Mouse (Mus musculus): ENCODE measurements around the gene Usp42. TPM values are rescaled to one million over a fixed set of nuclear protein-coding genes. Genes with fewer than 3 reads are reported as not detected.

The Usp42 gene
- total RNA-seq, 1 experiment from 2014 or later = 17.9 TPM

- DNase-seq = no peak
Observed at GRCm38 (mm10) chr5:143690392-143690791, 41.7 kb downstream of the Usp42 start.

- no peak for DNase-seq
Observed at GRCm38 (mm10) chr5:143687589-143687988, 44.5 kb downstream of the Usp42 start.

GRCm38 (mm10) chr5:143686456-143686855 lies 45.6 kb downstream of the Usp42 start:
- DNase-seq = no peak

GRCm38 (mm10) chr5:143684911-143685390 lies 47.1 kb downstream of the Usp42 start:
- no peak for DNase-seq

- no peak for DNase-seq
Observed at GRCm38 (mm10) chr5:143683696-143684095, 48.4 kb downstream of the Usp42 start.

GRCm38 (mm10) chr5:143679654-143680053 lies 52.4 kb downstream of the Usp42 start:
- DNase-seq = no peak

GRCm38 (mm10) chr5:143678634-143679271 lies 53.3 kb downstream of the Usp42 start:
- DNase-seq = no peak

GRCm38 (mm10) chr5:143677363-143677762 lies 54.7 kb downstream of the Usp42 start:
- no peak for DNase-seq

- no peak for DNase-seq
Observed at GRCm38 (mm10) chr5:143676218-143676985, 55.7 kb downstream of the Usp42 start.

GRCm38 (mm10) chr5:143674576-143674975 lies 57.5 kb downstream of the Usp42 start:
- DNase-seq = no peak

- DNase-seq = no peak
Observed at GRCm38 (mm10) chr5:143670740-143671415, 61.2 kb downstream of the Usp42 start.

GRCm38 (mm10) chr5:143669839-143670238 lies 62.2 kb downstream of the Usp42 start:
- no peak for DNase-seq

- DNase-seq = peak; percentile 38
Observed at GRCm38 (mm10) chr5:143669393-143669792, 62.7 kb downstream of the Usp42 start.

- DNase-seq = no peak
Observed at GRCm38 (mm10) chr5:143668884-143669283, 63.2 kb downstream of the Usp42 start.

- no peak for DNase-seq
Observed at GRCm38 (mm10) chr5:143666015-143666414, 66.1 kb downstream of the Usp42 start.

- no peak for DNase-seq
Observed at GRCm38 (mm10) chr5:143665561-143665960, 66.5 kb downstream of the Usp42 start.

GRCm38 (mm10) chr5:143663074-143663687 lies 68.9 kb downstream of the Usp42 start:
- no peak for DNase-seq

Other genes with a start within 250 kb of the Usp42 start
- 358 and 372 TPM in 2 replicates for gene Rac1, start 204.2 kb downstream of the Usp42 start, total RNA-seq (2021)
- gene Cyth3, start 109.8 kb downstream of the Usp42 start, total RNA-seq (2021) = 156 and 193 TPM in 2 replicates
- gene Eif2ak1, start 85.5 kb upstream of the Usp42 start, total RNA-seq (2021) = 32.2 and 42.0 TPM in 2 replicates
- 0.21 TPM in 1 of 2 replicates, not detected in the other for gene Ankrd61, start 165.4 kb upstream of the Usp42 start, total RNA-seq (2021)
- 38.3 and 44.5 TPM in 2 replicates for gene Aimp2, start 177.6 kb upstream of the Usp42 start, total RNA-seq (2021)
- gene Pms2, start 177.7 kb upstream of the Usp42 start, total RNA-seq (2021) = 9.4 and 11.0 TPM in 2 replicates
- gene Gm42421, start 195.9 kb upstream of the Usp42 start, total RNA-seq (2021) = 1.8 TPM in 1 of 2 replicates, not detected in the other
- gene Rsph10b, start 200.8 kb upstream of the Usp42 start, total RNA-seq (2021) = 3.8 and 4.9 TPM in 2 replicates